Mouse (Mus musculus): ENCODE measurements around the gene Tmem132b.

The Tmem132b gene

GRCm38 (mm10) chr5:125683491-125683890, 151.9 kb downstream of the Tmem132b start:
- no peak for DNase-seq

- DNase-seq = no peak
Measured at GRCm38 (mm10) chr5:125685681-125686331, 154.2 kb downstream of the Tmem132b start.

- DNase-seq = no peak
Measured at GRCm38 (mm10) chr5:125692538-125692937, 161.0 kb downstream of the Tmem132b start.

- DNase-seq = no peak
Measured at GRCm38 (mm10) chr5:125699395-125699794, 167.8 kb downstream of the Tmem132b start.

GRCm38 (mm10) chr5:125700234-125700633, 168.7 kb downstream of the Tmem132b start:
- DNase-seq = no peak

GRCm38 (mm10) chr5:125705379-125705778, 173.8 kb downstream of the Tmem132b start:
- no peak for DNase-seq

- DNase-seq = peak; percentile 22
Measured at GRCm38 (mm10) chr5:125709160-125709559, 177.6 kb downstream of the Tmem132b start.

GRCm38 (mm10) chr5:125726815-125727214, 195.2 kb downstream of the Tmem132b start:
- DNase-seq = no peak

- DNase-seq = no peak
Measured at GRCm38 (mm10) chr5:125727436-125727835, 195.9 kb downstream of the Tmem132b start.

- DNase-seq = no peak
Measured at GRCm38 (mm10) chr5:125727936-125728335, 196.4 kb downstream of the Tmem132b start.

GRCm38 (mm10) chr5:125728521-125728920, 196.9 kb downstream of the Tmem132b start:
- DNase-seq = no peak

GRCm38 (mm10) chr5:125733806-125734205, 202.2 kb downstream of the Tmem132b start:
- no peak for DNase-seq

- no peak for DNase-seq
Measured at GRCm38 (mm10) chr5:125737105-125737504, 205.5 kb downstream of the Tmem132b start.

GRCm38 (mm10) chr5:125743503-125743902, 211.9 kb downstream of the Tmem132b start:
- no peak for DNase-seq

GRCm38 (mm10) chr5:125745727-125746126, 214.2 kb downstream of the Tmem132b start:
- DNase-seq = no peak

- no peak for DNase-seq
Measured at GRCm38 (mm10) chr5:125751481-125751880, 219.9 kb downstream of the Tmem132b start.

GRCm38 (mm10) chr5:125752546-125752945, 221.0 kb downstream of the Tmem132b start:
- no peak for DNase-seq

GRCm38 (mm10) chr5:125756987-125757530, 225.5 kb downstream of the Tmem132b start:
- no peak for DNase-seq

- no peak for DNase-seq
Measured at GRCm38 (mm10) chr5:125758506-125758905, 226.9 kb downstream of the Tmem132b start.

- peak; percentile 3 for DNase-seq
Measured at GRCm38 (mm10) chr5:125766941-125767340, 235.4 kb downstream of the Tmem132b start.

- DNase-seq = no peak
Measured at GRCm38 (mm10) chr5:125767950-125768349, 236.4 kb downstream of the Tmem132b start.

GRCm38 (mm10) chr5:125772238-125772637, 240.7 kb downstream of the Tmem132b start:
- no peak for DNase-seq

GRCm38 (mm10) chr5:125772756-125773155, 241.2 kb downstream of the Tmem132b start:
- DNase-seq = no peak

- DNase-seq = no peak
Measured at GRCm38 (mm10) chr5:125780332-125780731, 248.8 kb downstream of the Tmem132b start.

- DNase-seq = no peak
Measured at GRCm38 (mm10) chr5:125792643-125793042, 261.1 kb downstream of the Tmem132b start.

Measured in cerebellum, adult 8-10 months (tissue).